Mouse (Mus musculus) ES-E14 (cell line): Measurements from ENCODE around the gene Akt1s1.

ENCODE experiments used
- CHD2 ChIP-seq: IDR thresholded peaks from 2 replicates; pipeline ENCODE4 v1.6.1; 2014; ENCODE audit warnings: mild to moderate bottlenecking, low read depth, low read length, inconsistent platforms
- HCFC1 ChIP-seq: IDR thresholded peaks from 2 replicates; pipeline ENCODE4 v1.6.1; 2012; ENCODE audit warnings: low read length, inconsistent platforms, borderline replicate concordance; ENCODE audit not compliant: insufficient read depth
- MAFK ChIP-seq: IDR thresholded peaks from 2 replicates; pipeline ENCODE4 v1.6.1; 2014; ENCODE audit warnings: mild to moderate bottlenecking, low read depth, low read length, inconsistent platforms; ENCODE audit not compliant: insufficient read depth
- ZC3H11A ChIP-seq: IDR thresholded peaks from 2 replicates; pipeline ENCODE4 v1.6.1; 2012; ENCODE audit warnings: low read depth, mild to moderate bottlenecking, inconsistent platforms, low read length, borderline replicate concordance
- ZNF384 ChIP-seq: IDR thresholded peaks from 2 replicates; pipeline ENCODE4 v1.6.1; 2012; ENCODE audit warnings: low read depth, low read length, inconsistent platforms

DNA sequence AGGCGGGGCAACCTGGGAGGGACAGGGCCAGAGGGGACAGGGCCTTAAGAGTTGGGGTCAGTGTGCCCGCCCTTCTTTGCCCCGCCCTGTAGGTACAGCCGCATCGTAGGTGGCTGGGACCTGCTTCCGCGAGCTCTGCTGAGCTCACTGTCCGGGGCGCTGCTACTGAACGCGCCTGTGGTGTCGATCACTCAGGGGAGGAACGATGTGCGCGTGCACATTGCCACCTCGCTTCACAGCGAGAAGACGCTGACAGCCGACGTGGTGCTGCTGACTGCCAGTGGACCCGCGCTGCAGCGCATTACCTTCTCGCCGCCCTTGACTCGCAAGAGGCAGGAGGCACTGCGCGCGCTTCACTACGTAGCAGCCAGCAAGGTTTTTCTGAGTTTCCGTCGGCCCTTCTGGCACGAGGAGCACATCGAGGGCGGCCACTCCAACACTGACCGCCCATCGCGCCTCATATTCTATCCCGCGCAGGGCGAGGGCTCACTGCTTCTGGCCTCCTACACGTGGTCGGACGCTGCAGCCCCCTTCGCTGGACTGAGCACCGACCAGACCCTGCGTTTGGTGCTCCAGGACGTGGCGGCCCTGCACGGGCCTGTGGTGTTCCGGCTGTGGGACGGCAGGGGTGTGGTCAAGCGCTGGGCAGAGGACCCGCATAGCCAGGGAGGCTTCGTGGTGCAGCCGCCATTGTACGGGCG is 9.2 kb upstream of the Akt1s1 start:
- TF ChIP-seq ZC3H11A (no peak), ZNF384 (no peak), HCFC1 (no peak), CHD2 (no peak), MAFK (no peak)
